Mouse (Mus musculus): ENCODE data around the gene Armc12.

The Armc12 gene

GRCm38 (mm10) chr17:28588591-28588990, 58.0 kb downstream of the Armc12 start:
- no peak for DNase-seq (ENCODE audit: low spot score in 2 of 2)

Data from frontal cortex, postnatal 25 days (tissue).